Comparison of ENCODE assay signal across 14 mouse cellular contexts in genomic region chrX:106897707-106898275, GRCm38 (mm10). TPM values are rescaled to one million over a fixed set of nuclear protein-coding genes. Genes with fewer than 3 reads are reported as not detected.
DNase-seq lines count a peak whose midpoint lies in the region; ATAC-seq and TF ChIP-seq lines count a peak whose summit lies in the region.
"Had no signal": no experiment of that assay in that cellular context is flagged by ENCODE, and none has a peak within 500 bp of the region (broad histone marks: within the 10 kb centered on the region; RNA-seq: fewer than 3 reads in every experiment).

No protein-coding gene starts in this region.

- no peaks in the 10 kb centered on the region for H3K36me3 ChIP-seq in midbrain, embryonic 11.5 days (ENCODE audit: control insufficient read depth, insufficient read depth, low read length)
- no peaks in the 10 kb centered on the region for H3K36me3 ChIP-seq in midbrain, postnatal 0 days (ENCODE audit: insufficient read depth, low read length)
- H3K36me3 ChIP-seq: forebrain, embryonic 12.5 days; midbrain, embryonic 15.5 days had no signal

- H3K9ac ChIP-seq in midbrain, embryonic 11.5 days (ENCODE audit: low read length) = no peak overlapping the region
- no peak overlapping the region for H3K9ac ChIP-seq in midbrain, postnatal 0 days (replicated peaks; ENCODE audit: low read length, poor library complexity, severe bottlenecking)
- H3K9ac ChIP-seq: forebrain, embryonic 12.5 days; midbrain, embryonic 15.5 days had no signal

- H3K4me2 ChIP-seq in midbrain, embryonic 11.5 days = no peak overlapping the region
- no peak overlapping the region for H3K4me2 ChIP-seq in midbrain, postnatal 0 days (ENCODE audit: low read depth, low read length, poor library complexity, severe bottlenecking)
- H3K4me2 ChIP-seq: forebrain, embryonic 12.5 days; midbrain, embryonic 15.5 days had no signal

- no peaks in the 10 kb centered on the region for H3K9me3 ChIP-seq in midbrain, embryonic 11.5 days (ENCODE audit: control insufficient read depth, low read length)
- no peaks in the 10 kb centered on the region for H3K9me3 ChIP-seq in midbrain, postnatal 0 days (ENCODE audit: low read length)
- H3K9me3 ChIP-seq: forebrain, embryonic 12.5 days; midbrain, embryonic 15.5 days had no signal

- ATAC-seq in midbrain, embryonic 11.5 days (ENCODE audit: low FRiP score) = no peak
- ATAC-seq in midbrain, postnatal 0 days (ENCODE audit: low FRiP score) = no peak
- ATAC-seq: CD4-positive, CD25-positive, alpha-beta regulatory T cell, adult 4 months; midbrain, embryonic 15.5 days had no signal

- intact Hi-C loops in heart, postnatal 10 days (cut with DNase I) = loop anchor here (5.0 to 10.0 kb wide), 2 partner anchors 103 to 270 kb away; no protein-coding TSS in a partner anchor
- intact Hi-C loops in heart, postnatal 14 days (cut with DNase I) = loop anchor here (10.0 kb wide), 1 partner anchor 267 kb away; no protein-coding TSS in a partner anchor
- intact Hi-C loops in left cerebral cortex, postnatal 25 days (cut with DNase I) = no loop called here

- no peak overlapping the region for H3K27ac ChIP-seq in midbrain, embryonic 11.5 days (ENCODE audit: low read depth, low read length)
- H3K27ac ChIP-seq in midbrain, postnatal 0 days (ENCODE audit: low read depth, low read length) = no peak overlapping the region
- H3K27ac ChIP-seq: forebrain, embryonic 12.5 days; midbrain, embryonic 15.5 days had no signal

- WGBS in midbrain, embryonic 11.5 days = 69% methylated on average over 2 of the region's 2 CpGs
- WGBS in midbrain, postnatal 0 days = 82% methylated on average over 2 of the region's 2 CpGs

- H3K4me1 ChIP-seq in midbrain, embryonic 11.5 days (ENCODE audit: control insufficient read depth, insufficient read depth, low read length) = no peaks in the 10 kb centered on the region
- H3K4me1 ChIP-seq in midbrain, postnatal 0 days (ENCODE audit: insufficient read depth, low read length) = no peaks in the 10 kb centered on the region
- H3K4me1 ChIP-seq: forebrain, embryonic 12.5 days; midbrain, embryonic 15.5 days had no signal

- H3K27me3 ChIP-seq in midbrain, embryonic 11.5 days (ENCODE audit: control insufficient read depth, insufficient read depth, low read length) = no peaks in the 10 kb centered on the region
- no peaks in the 10 kb centered on the region; the same call in 1 of the 2 replicates for H3K27me3 ChIP-seq in midbrain, postnatal 0 days (ENCODE audit: insufficient read depth, low read length)
- H3K27me3 ChIP-seq: forebrain, embryonic 12.5 days; midbrain, embryonic 15.5 days had no signal

- peak; percentile 8 to 18 for DNase-seq in heart, postnatal 10 days
- no peak for DNase-seq in heart, postnatal 14 days
- peak; percentile 82 for DNase-seq in midbrain, embryonic 11.5 days (ENCODE audit: low spot score, missing footprints)
- DNase-seq in midbrain, postnatal 0 days (ENCODE audit: low spot score) = no peak
- peak; percentile 55 for DNase-seq in forelimb bud, embryonic 11.5 days (ENCODE audit: low read depth, low spot score)
- DNase-seq in left cerebral cortex, postnatal 25 days (ENCODE audit: low spot score in 2 of 2) = no peak
- DNase-seq in c-Kit-positive CD71-positive TER-119-positive erythroid progenitor cells, embryonic 14.5 days (ENCODE audit: low spot score) = no peak
- DNase-seq: adrenal gland, postnatal 36 days; cerebellum, adult 11-12 months; layer of hippocampus, adult 9-11 months; liver had no signal

- H3K4me3 ChIP-seq in midbrain, embryonic 11.5 days (ENCODE audit: low read depth, low read length) = no peak overlapping the region
- H3K4me3 ChIP-seq in midbrain, postnatal 0 days (ENCODE audit: low read depth, low read length) = no peak overlapping the region
- H3K4me3 ChIP-seq: forebrain, embryonic 12.5 days; midbrain, embryonic 15.5 days had no signal

- TF ChIP-seq CTCF in midbrain, postnatal 0 days (IDR thresholded peaks at IDR 0.05) = no peak

RNA-seq across cellular contexts. Expression of gene Lpar4, which starts 22.6 kb away (rescaled TPM):
- total RNA-seq in heart, postnatal 10 days (2021) = 10 to 100 TPM; 11.8 to 12.0 TPM
- total RNA-seq in heart, postnatal 14 days (2021) = 1 to 10 TPM; 4.4 to 5.2 TPM
- 21.2 and 22.4 TPM in 2 replicates for polyA plus RNA-seq in midbrain, embryonic 11.5 days (2014; fragmentation: Nextera tagmentation; extraction: Ambion mirVana)
- total RNA-seq in midbrain, postnatal 0 days (2014; rRNA removed) = 4.1 and 4.2 TPM in 2 replicates
- polyA plus RNA-seq in midbrain, postnatal 0 days (2015; fragmentation: Nextera tagmentation; extraction: Ambion mirVana) = 3.5 and 3.9 TPM in 2 replicates
- 1 to 10 TPM in 1 of 2 experiments, under 1 TPM in 1; 0.89 to 1.1 TPM for total RNA-seq in left cerebral cortex, postnatal 25 days (2021)
- polyA plus RNA-seq: CD4-positive, CD25-positive, alpha-beta regulatory T cell, adult 4 months had no signal

RNA-seq across cellular contexts. Expression of gene Rtl3, which starts 57.3 kb away (rescaled TPM):
- 1 to 10 TPM; 5.3 to 6.7 TPM for total RNA-seq in heart, postnatal 10 days (2021)
- 1 to 10 TPM; 1.5 to 1.6 TPM for total RNA-seq in heart, postnatal 14 days (2021)
- 2.5 and 4.4 TPM in 2 replicates for polyA plus RNA-seq in midbrain, embryonic 11.5 days (2014; fragmentation: Nextera tagmentation; extraction: Ambion mirVana)
- total RNA-seq in midbrain, postnatal 0 days (2014; rRNA removed) = 1.2 and 1.9 TPM in 2 replicates
- polyA plus RNA-seq in midbrain, postnatal 0 days (2015; fragmentation: Nextera tagmentation; extraction: Ambion mirVana) = 0.42 and 0.63 TPM in 2 replicates
- under 1 TPM in 1 of 2 experiments, not detected in 1; 0.23 TPM for total RNA-seq in left cerebral cortex, postnatal 25 days (2021)
- polyA plus RNA-seq: CD4-positive, CD25-positive, alpha-beta regulatory T cell, adult 4 months had no signal

Comparison
In these comparisons a context has a peak if more than half of its experiments do, and no peak if none do; other contexts are left out.
1. DNase-seq: peak in heart, postnatal 10 days (2 of 2), midbrain, embryonic 11.5 days (single experiment) and forelimb bud, embryonic 11.5 days (single experiment); none in heart, postnatal 14 days (0 of 2), midbrain, postnatal 0 days (single experiment), left cerebral cortex, postnatal 25 days (0 of 2) and c-Kit-positive CD71-positive TER-119-positive erythroid progenitor cells, embryonic 14.5 days (single experiment).